Mouse (Mus musculus) kidney, adult 11 months (tissue): ENCODE data around the gene Gm14288.
"Not testable (repeated sequence)": the region's sequence is repeated elsewhere in the genome, so short reads cannot be mapped to it uniquely, and the experiment has no call there.

Source experiments
- DNase-seq: peaks from one replicate; pipeline ENCODE4 v3.0.0; 2022

The Gm14288 gene

DNA sequence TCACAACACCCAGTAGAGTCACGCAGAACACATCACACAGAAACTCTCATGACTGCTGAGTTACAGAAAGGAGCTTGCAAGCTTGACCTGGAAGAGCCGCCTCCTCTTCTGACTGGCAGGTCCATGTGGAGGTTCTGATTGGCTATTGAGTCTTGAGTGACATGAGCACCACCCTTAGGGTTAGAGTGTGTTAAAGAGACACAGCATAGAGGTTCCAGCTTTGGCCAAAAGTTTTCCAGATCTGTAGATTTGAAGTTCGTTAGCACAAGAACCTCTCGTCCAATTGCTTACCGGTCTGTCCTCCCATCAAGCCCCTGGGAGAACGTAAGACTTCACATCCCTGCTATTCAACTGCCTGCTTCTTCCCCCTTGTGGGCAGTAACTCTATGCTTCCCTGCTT is at the start of gene Gm14288:
Gene Gm14288 (minus strand): TSS at position 101 of the 400 bp plus-strand sequence.
- DNase-seq, result not testable (repeated sequence)

DNA sequence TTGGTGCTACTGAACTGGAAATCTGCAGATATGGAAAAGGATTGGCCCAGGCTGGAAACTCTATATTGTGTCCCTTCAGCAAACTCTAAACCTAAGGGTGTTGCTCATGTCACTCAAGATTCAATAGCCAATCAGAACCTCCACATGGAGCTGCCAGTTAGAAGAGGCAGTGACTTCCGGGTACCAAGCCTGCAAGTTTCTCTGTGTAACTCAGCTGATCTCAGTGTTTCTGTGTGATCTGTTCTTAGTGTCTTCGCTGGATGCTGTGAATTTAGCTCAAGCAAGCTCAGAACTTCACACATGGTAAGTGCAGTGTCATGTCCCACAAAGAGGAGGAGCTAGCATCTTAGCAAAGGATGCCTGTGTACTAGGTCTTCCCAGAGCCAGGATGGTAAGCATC is 59.7 kb downstream of the Gm14288 start, which contains the start of gene Gm2007:
Gene Gm2007 (plus strand): TSS at position 301 of the 400 bp plus-strand sequence.
- not testable (repeated sequence) for DNase-seq
